Mouse (Mus musculus): ENCODE measurements around the gene Cdk19. TPM values are rescaled to one million over a fixed set of nuclear protein-coding genes. Genes with fewer than 3 reads are reported as not detected.
A peak's percentile ranks its signal among the peaks of the same experiment; 100 is the strongest.

Gene Cdk19
- polyA plus RNA-seq, 1 experiment from 2014 or later = 6.1 TPM

- H3K27me3 ChIP-seq (replicated peaks) = no peaks in the 10 kb centered on the region
- ATAC-seq (ENCODE audit: extremely low read depth, insufficient number of reproducible peaks, low FRiP score, low TSS enrichment) = no peak
- H3K27ac ChIP-seq (replicated peaks) = no peak overlapping the region
- no peak overlapping the region for H3K4me3 ChIP-seq
- H3K36me3 ChIP-seq = no peaks in the 10 kb centered on the region
- 41% methylated on average over 7 of the region's 7 CpGs for WGBS
- H3K4me1 ChIP-seq = peaks cover 15% of the 10 kb centered on the region
- H3K9me3 ChIP-seq = no peaks in the 10 kb centered on the region
- no peak overlapping the region for H3K9ac ChIP-seq
- H3K4me2 ChIP-seq = no peak overlapping the region
Observed at GRCm38 (mm10) chr10:40316841-40317585, 22.4 kb upstream of the Cdk19 start.

- no peaks in the 10 kb centered on the region for H3K9me3 ChIP-seq
- H3K27ac ChIP-seq (replicated peaks) = no peak overlapping the region
- no peaks in the 10 kb centered on the region for H3K4me1 ChIP-seq
- no peak for ATAC-seq (ENCODE audit: extremely low read depth, insufficient number of reproducible peaks, low FRiP score, low TSS enrichment)
- no peaks in the 10 kb centered on the region for H3K36me3 ChIP-seq
- H3K9ac ChIP-seq = no peak overlapping the region
- H3K27me3 ChIP-seq (replicated peaks) = no peaks in the 10 kb centered on the region
- WGBS = 83% methylated on average over 10 of the region's 10 CpGs
- H3K4me2 ChIP-seq = no peak overlapping the region
- H3K4me3 ChIP-seq = no peak overlapping the region
Observed at GRCm38 (mm10) chr10:40320306-40320705, 19.1 kb upstream of the Cdk19 start.

- 23% methylated on average over 9 of the region's 9 CpGs for WGBS
- Histone ChIP-seq H3K27ac (replicated peaks) (peak overlapping the region; percentile 67), H3K9ac (no peak overlapping the region), H3K9me3 (peaks cover 4% of the 10 kb centered on the region; the same call in 1 of the 2 replicates), H3K4me1 (peaks cover 13% of the 10 kb centered on the region), H3K27me3 (replicated peaks) (no peaks in the 10 kb centered on the region), H3K4me3 (no peak overlapping the region), H3K36me3 (no peaks in the 10 kb centered on the region), H3K4me2 (peak overlapping the region; percentile 39)
- ATAC-seq (ENCODE audit: extremely low read depth, insufficient number of reproducible peaks, low FRiP score, low TSS enrichment) = peak; percentile 82
Observed at GRCm38 (mm10) chr10:40328004-40328551, 11.3 kb upstream of the Cdk19 start.

DNA sequence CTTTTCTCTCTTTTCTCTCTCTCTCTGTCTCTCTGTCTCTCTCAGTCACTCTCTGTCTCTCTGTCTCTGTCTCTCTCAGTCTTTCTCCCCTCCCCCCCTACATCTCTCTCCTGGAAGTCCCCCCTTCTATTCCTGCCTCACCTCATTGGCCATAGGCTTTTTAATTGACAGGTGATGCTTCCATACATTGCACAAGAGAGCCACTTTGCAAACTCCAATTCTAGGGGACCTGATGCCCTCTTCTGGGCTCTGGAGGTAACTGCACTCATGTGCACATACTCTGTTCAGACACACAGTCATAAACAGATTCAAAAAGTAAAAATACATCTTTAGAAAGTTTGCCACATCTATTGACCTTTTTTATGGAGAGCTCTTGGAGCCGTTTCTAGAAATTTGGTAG lies 9.1 kb upstream of the Cdk19 start:
- Histone ChIP-seq H3K4me2 (no peak overlapping the region), H3K4me3 (no peak overlapping the region), H3K4me1 (peaks cover 13% of the 10 kb centered on the region), H3K9me3 (peaks cover 4% of the 10 kb centered on the region; the same call in 1 of the 2 replicates), H3K9ac (no peak overlapping the region), H3K27ac (replicated peaks) (no peak overlapping the region), H3K36me3 (no peaks in the 10 kb centered on the region), H3K27me3 (replicated peaks) (no peaks in the 10 kb centered on the region)
- no peak for ATAC-seq (ENCODE audit: extremely low read depth, insufficient number of reproducible peaks, low FRiP score, low TSS enrichment)
- WGBS = 91% methylated on average over 1 of the region's 1 CpGs

DNA sequence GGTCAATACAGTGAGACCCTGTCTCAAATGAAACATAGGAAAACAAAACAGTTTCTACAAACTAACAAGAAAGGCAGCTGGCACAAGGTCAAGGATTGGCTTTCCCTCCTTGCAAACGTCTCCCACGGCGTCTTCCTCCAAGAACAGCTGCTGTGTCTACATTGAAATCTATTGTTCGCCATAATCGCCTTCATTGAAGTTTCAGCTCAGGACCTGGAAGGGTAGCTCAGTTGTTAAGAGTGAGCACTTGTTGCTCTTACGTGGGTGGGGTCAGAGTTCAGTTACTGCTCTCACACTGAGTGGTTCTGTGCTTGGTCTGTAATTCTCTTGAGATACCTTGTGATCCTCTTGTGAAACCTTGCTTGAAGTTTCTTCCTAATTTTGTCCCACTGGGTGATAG lies 6.5 kb upstream of the Cdk19 start:
- H3K27ac ChIP-seq (replicated peaks) = no peak overlapping the region
- H3K4me1 ChIP-seq = peaks cover 6% of the 10 kb centered on the region
- no peak overlapping the region for H3K4me2 ChIP-seq
- H3K27me3 ChIP-seq (replicated peaks) = no peaks in the 10 kb centered on the region
- H3K9me3 ChIP-seq = peaks cover 6% of the 10 kb centered on the region
- no peaks in the 10 kb centered on the region for H3K36me3 ChIP-seq
- H3K9ac ChIP-seq = no peak overlapping the region
- ATAC-seq (ENCODE audit: extremely low read depth, insufficient number of reproducible peaks, low FRiP score, low TSS enrichment) = no peak
- no peak overlapping the region for H3K4me3 ChIP-seq
- 76% methylated on average over 6 of the region's 6 CpGs for WGBS

DNA sequence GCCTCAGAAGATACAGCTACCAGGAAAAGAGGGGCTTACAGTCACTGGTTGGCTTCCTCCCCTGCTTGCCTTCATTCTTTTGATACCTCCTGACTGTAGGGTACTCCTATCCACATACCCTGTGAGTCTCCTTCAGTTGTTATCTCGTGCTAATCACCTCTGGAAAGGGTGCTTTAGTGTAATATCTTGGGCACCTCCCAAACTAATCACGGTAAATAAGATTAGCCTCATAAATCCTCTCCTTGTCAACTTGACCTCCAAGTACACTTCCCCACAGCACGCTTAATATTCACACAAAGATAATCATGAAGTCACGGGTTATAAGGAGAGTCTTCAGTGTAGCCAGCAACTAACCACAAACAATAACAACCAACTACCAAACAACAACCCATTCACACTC lies 2.7 kb downstream of the Cdk19 start:
- 54% methylated on average over 4 of the region's 4 CpGs for WGBS
- 0 out of 2 replicates have a peak, but pooled peaks cover 4% of the 10 kb centered on the region for H3K27me3 ChIP-seq (replicated peaks)
- ATAC-seq (ENCODE audit: extremely low read depth, insufficient number of reproducible peaks, low FRiP score, low TSS enrichment) = no peak
- no peak overlapping the region for H3K4me3 ChIP-seq
- H3K4me2 ChIP-seq = no peak overlapping the region
- no peak overlapping the region for H3K9ac ChIP-seq
- H3K27ac ChIP-seq (replicated peaks) = no peak overlapping the region
- H3K9me3 ChIP-seq = peaks cover 5% of the 10 kb centered on the region; the same call in 1 of the 2 replicates
- H3K4me1 ChIP-seq = no peaks in the 10 kb centered on the region
- H3K36me3 ChIP-seq = no peaks in the 10 kb centered on the region

DNA sequence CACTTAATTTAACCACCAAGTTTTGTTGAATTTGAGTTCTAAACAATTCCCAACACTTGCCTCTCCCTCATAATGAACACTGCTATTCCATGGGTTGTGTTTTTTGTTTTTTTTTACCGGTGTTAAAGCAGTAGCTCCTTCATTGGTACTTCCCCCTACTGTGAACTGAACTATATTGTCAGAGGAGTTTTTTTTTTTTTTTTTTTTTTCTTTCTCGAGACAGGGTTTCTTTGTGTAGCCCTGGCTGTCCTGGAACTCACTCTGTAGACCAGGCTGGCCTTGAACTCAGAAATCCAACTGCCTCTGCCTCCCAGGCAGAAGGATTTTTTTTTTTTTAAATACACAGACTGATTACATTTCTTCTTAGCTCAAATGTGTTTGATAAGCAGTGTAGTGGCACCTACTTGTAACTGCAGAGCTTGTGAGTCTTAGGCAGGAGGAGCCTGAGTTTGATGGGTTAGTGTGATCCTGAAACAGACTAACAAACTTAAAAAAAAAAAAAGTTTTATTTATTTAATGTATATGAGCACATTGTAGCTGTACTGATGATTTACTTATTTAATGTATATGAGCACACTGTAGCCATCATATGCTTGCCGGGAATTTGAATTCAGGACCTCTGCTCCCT lies 7.5 kb downstream of the Cdk19 start:
- Histone ChIP-seq H3K4me3 (no peak overlapping the region), H3K4me1 (peaks cover 21% of the 10 kb centered on the region), H3K4me2 (no peak overlapping the region), H3K27ac (replicated peaks) (no peak overlapping the region), H3K9ac (no peak overlapping the region), H3K9me3 (no peaks in the 10 kb centered on the region), H3K36me3 (no peaks in the 10 kb centered on the region), H3K27me3 (replicated peaks) (no peaks in the 10 kb centered on the region)
- WGBS = 82% methylated on average over 3 of the region's 3 CpGs
- no peak for ATAC-seq (ENCODE audit: extremely low read depth, insufficient number of reproducible peaks, low FRiP score, low TSS enrichment)

DNA sequence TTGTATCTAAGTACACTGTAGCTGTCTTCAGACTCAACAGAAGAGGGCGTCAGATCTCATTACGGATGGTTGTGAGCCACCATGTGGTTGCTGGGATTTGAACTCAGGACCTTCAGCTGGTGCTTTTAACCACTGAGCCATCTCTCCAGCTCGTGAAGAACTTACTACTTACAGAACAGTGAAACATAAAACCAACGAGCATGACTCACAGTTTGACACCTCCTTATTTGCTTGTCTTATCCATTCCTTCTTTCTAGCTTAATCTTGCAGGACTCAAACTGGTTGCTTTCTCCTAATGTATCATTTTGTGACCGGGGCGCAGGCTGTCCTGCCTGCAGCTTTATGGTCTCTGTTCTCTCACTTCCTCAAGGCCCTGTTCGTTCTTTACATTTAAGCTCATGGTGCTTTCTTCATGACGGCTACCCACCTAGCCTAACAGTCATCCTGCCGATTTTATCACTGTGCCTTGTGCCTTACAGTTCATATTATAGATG lies 8.1 kb downstream of the Cdk19 start:
- peak overlapping the region; percentile 82; the same call in 1 of the 2 replicates for H3K9ac ChIP-seq
- H3K4me1 ChIP-seq = peaks cover 21% of the 10 kb centered on the region
- no peaks in the 10 kb centered on the region for H3K9me3 ChIP-seq
- no peaks in the 10 kb centered on the region for H3K27me3 ChIP-seq (replicated peaks)
- H3K36me3 ChIP-seq = no peaks in the 10 kb centered on the region
- peak overlapping the region; percentile 97; the same call in 1 of the 2 replicates for H3K27ac ChIP-seq (replicated peaks)
- H3K4me3 ChIP-seq = peak overlapping the region; percentile 67; the same call in 1 of the 2 replicates
- WGBS = 62% methylated on average over 9 of the region's 9 CpGs
- H3K4me2 ChIP-seq = peak overlapping the region; percentile 79
- ATAC-seq (ENCODE audit: extremely low read depth, insufficient number of reproducible peaks, low FRiP score, low TSS enrichment) = no peak

- H3K27me3 ChIP-seq (replicated peaks) = no peaks in the 10 kb centered on the region
- no peaks in the 10 kb centered on the region for H3K36me3 ChIP-seq
- peak; percentile 97 for ATAC-seq (ENCODE audit: extremely low read depth, insufficient number of reproducible peaks, low FRiP score, low TSS enrichment)
- H3K4me3 ChIP-seq = peak overlapping the region; percentile 67
- H3K4me1 ChIP-seq = peaks cover 21% of the 10 kb centered on the region
- WGBS = under 1% methylated on average over 72 of the region's 76 CpGs
- peak overlapping the region; percentile 84 for H3K9ac ChIP-seq
- H3K4me2 ChIP-seq = peak overlapping the region; percentile 79
- no peaks in the 10 kb centered on the region for H3K9me3 ChIP-seq
- H3K27ac ChIP-seq (replicated peaks) = peak overlapping the region; percentile 97
Observed at GRCm38 (mm10) chr10:40348566-40349536, 9.5 kb downstream of the Cdk19 start.

GRCm38 (mm10) chr10:40349631-40350177 lies 10.3 kb downstream of the Cdk19 start:
- Histone ChIP-seq H3K4me1 (peaks cover 26% of the 10 kb centered on the region), H3K4me2 (peak overlapping the region; percentile 75), H3K9me3 (no peaks in the 10 kb centered on the region), H3K27ac (replicated peaks) (peak overlapping the region; percentile 97), H3K4me3 (peak overlapping the region; percentile 67), H3K36me3 (no peaks in the 10 kb centered on the region), H3K27me3 (replicated peaks) (no peaks in the 10 kb centered on the region), H3K9ac (peak overlapping the region; percentile 84)
- WGBS = under 1% methylated on average over 62 of the region's 62 CpGs
- ATAC-seq (ENCODE audit: extremely low read depth, insufficient number of reproducible peaks, low FRiP score, low TSS enrichment) = peak; percentile 55; the same call in 1 of the 2 replicates

All from heart, embryonic 13.5 days (tissue).